Mouse (Mus musculus) B cell, adult 2 months (primary cell): ENCODE measurements around the gene Yipf4.

Source experiments
- DNase-seq, 2 experiments: peaks; one replicate each; pipeline ENCODE4 v3.0.0; 2022

Yipf4 gene

DNA sequence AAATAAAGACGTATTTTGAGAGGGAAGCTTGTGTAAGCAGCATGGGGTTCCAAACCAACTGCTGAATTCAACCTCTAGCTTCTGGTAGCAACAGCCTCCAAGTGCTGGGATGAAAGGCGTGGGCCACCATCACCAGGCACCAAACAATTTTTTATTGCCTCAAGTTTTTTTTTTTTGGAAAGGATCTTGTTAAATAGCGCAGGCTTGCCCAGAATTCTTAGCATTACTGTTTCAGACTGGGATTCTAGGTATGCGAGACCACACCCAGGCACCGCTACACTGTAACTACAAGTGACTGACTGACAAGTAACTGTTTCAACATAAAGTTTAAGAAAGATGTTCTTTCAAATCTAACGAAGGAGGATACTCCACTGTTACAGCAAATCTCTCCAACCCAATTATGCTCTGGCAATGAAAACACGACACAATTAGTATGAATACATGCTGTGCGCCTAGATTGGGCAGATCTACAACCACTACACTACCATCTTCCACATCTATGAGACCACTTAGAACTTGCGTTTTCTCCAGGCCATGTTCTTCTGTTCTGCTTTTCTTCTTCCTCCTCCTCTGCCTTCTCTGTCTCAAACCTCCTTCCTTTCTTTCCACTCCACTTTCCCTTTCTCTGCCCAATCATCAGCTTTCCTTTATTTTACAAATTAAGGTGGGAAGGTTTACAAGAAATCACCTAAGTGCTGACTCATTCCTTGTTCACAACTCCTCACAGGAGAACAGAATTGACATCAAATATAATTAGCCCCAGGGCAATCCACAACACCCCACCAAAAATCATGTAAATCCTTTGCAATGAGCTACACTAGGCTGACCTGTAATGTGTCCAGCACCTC is 37.7 kb downstream of the Yipf4 start:
- peak in 1 of 2 experiments; percentile 4 for DNase-seq

DNA sequence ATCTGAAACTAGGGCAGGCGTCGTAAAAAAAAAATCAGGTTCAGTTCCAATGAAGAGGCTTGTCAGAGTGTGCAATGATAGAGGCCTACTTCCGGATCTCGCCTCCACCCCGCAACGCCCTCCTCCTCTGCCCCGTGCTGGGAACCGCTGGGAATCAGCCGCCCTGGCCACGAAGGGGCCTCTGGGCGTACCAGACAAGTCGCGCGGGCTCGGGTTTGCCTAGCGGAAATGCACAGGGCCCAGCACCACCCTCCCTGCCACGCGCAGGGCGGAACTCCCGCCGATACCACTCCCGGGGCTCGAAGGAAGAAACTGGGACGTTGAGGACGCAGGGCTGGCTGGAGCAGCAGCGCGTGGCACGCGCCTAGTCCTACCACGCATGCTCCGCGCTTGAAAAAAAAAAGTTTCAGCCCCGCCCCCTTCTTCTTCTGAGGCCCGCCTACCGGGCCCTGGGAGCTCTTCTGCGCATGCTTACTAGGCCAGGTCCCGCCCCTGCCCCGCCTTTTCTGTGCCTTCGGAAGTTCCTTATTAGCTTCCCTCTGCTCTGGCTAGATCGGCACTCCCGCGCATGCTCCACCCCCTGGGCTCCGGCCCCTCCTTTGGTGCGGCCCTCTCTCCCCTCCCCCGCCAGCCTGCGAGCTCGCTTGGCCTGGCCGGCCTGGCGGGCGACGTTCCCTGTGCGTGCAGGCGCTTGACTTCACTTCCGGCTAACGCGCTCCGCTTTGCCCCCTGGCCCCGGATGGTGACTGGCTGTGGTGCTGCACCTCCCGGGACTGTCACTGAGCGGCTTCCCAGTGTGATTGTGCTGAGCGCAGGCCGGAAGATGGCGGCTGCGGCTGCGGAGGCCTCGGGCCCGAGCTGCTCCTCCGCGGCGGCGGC is 38.7 kb downstream of the Yipf4 start, which contains the start of gene Birc6:
Gene Birc6 (plus strand): TSS at position 567 of the 879 bp plus-strand sequence.
- peak; percentile 100 for DNase-seq

GRCm38 (mm10) chr17:74528648-74529532 is 39.6 kb downstream of the Yipf4 start:
- DNase-seq = no peak

DNA sequence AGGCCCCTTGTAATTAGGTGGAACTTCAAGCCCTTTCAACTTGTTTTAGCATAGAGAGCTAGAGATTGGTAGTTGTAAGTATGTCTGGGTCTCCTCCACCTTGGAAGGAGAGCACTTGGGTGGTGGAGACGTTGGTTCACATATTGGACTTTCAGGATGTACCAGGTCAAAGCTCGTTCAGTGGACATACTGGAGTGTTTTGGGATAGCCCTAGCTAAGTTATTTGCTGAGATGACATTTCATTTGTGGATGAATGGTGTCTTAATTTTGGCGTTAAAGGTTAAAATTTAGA is 40.2 kb downstream of the Yipf4 start:
- no peak for DNase-seq

GRCm38 (mm10) chr17:74534971-74535370 is 45.7 kb downstream of the Yipf4 start:
- DNase-seq = no peak

GRCm38 (mm10) chr17:74537526-74537925 is 48.2 kb downstream of the Yipf4 start:
- no peak for DNase-seq

GRCm38 (mm10) chr17:74543615-74544014 is 54.3 kb downstream of the Yipf4 start:
- no peak for DNase-seq
